Mouse (Mus musculus) hindbrain, embryonic 16.5 days (tissue): Measurements from ENCODE around the gene Ptpn1. TPM values are rescaled to one million over a fixed set of nuclear protein-coding genes. Genes with fewer than 3 reads are reported as not detected.

Experiments used
- ATAC-seq: fragments of 200-750 bp; cut with Nextera tagmentation; 2 replicates; pipeline ENCODE4 v1.8.0; 2017; ENCODE audit warnings: moderate TSS enrichment, moderate library complexity
- H3K27ac ChIP-seq: fragments of 300-500 bp; sonication (generic); 2 replicates; pipeline ENCODE4 v1.5.1; 2014; ENCODE audit warnings: low read depth, mild to moderate bottlenecking, control low read depth, low read length, moderate library complexity
- H3K27me3 ChIP-seq: fragments of 300-500 bp; sonication (generic); replicated peaks from 2 replicates; pipeline ENCODE4 v1.6.1; 2014; ENCODE audit warnings: low read length; ENCODE audit not compliant: control insufficient read depth, insufficient read depth
- H3K36me3 ChIP-seq: fragments of 300-500 bp; sonication (generic); 2 replicates; pipeline ENCODE4 v1.6.1; 2014; ENCODE audit warnings: mild to moderate bottlenecking, low read length, moderate library complexity, mixed read lengths; ENCODE audit not compliant: control insufficient read depth, insufficient read depth
- H3K4me1 ChIP-seq: fragments of 300-500 bp; sonication (generic); 2 replicates; pipeline ENCODE4 v1.6.1; 2014; ENCODE audit warnings: low read depth, low read length; ENCODE audit not compliant: control insufficient read depth, insufficient read depth
- H3K4me2 ChIP-seq: fragments of 300-500 bp; sonication (generic); 2 replicates; pipeline ENCODE4 v1.6.1; 2014; ENCODE audit warnings: mild to moderate bottlenecking, low read length, control low read depth, moderate library complexity
- H3K4me3 ChIP-seq: fragments of 300-500 bp; sonication (generic); 2 replicates; pipeline ENCODE4 v1.5.1; 2014; ENCODE audit warnings: mild to moderate bottlenecking, low read length, control low read depth, moderate library complexity
- H3K9ac ChIP-seq: fragments of 300-500 bp; sonication (generic); 2 replicates; pipeline ENCODE4 v1.6.1; 2014; ENCODE audit warnings: low read depth, mild to moderate bottlenecking, control low read depth, low read length, moderate library complexity
- H3K9me3 ChIP-seq: fragments of 300-500 bp; sonication (generic); 2 replicates; pipeline ENCODE4 v1.6.1; 2014; ENCODE audit warnings: mild to moderate bottlenecking, low read length, moderate library complexity; ENCODE audit not compliant: control insufficient read depth
- WGBS: fragments of 180-500 bp; shearing (Covaris S2); extraction: QIAGEN DNeasy Blood & Tissue Kit; methylation state at CpG from one replicate; pipeline ENCODE4 v1.1.7; 2014; 5-methylcytosine and 5-hydroxymethylcytosine counted together
- polyA plus RNA-seq: library from polyadenylated mRNA; unstranded; fragments of >200 nt; fragmentation: Nextera tagmentation; extraction: Ambion mirVana; gene quantifications from 2 replicates; pipeline ENCODE4 v1.2.1, GENCODE M21; 2015

Ptpn1 gene
- polyA plus RNA-seq, 1 experiment from 2014 or later = 64.8 TPM

DNA sequence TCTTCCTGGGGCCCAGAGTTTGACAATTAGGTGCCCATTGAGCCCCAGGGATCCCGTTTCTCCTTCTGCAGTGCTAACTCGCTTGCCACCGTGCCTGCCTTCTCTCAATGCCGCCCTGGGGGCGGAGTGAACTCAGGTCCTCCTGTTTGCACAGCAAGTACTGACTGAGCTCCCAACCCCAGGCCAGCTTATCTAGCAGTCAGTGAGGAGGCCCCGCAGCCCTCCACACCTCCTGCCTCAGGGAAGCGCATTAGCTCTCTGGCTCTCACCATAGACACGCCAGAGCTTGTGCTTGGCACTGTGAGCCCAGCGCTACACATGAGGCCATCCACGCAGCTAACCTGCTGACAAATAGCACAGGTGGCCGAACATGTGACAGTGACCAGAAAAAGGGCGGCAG, 55.8 kb downstream of the Ptpn1 start:
- Histone ChIP-seq H3K36me3 (no peaks in the 10 kb centered on the region), H3K9ac (no peak overlapping the region), H3K27me3 (no peaks in the 10 kb centered on the region; the same call in 1 of the 2 replicates), H3K4me3 (no peak overlapping the region), H3K4me2 (no peak overlapping the region), H3K27ac (no peak overlapping the region), H3K9me3 (no peaks in the 10 kb centered on the region), H3K4me1 (peaks cover 3% of the 10 kb centered on the region; the same call in 1 of the 2 replicates)
- ATAC-seq = no peak
- WGBS = 69% methylated on average over 12 of the region's 12 CpGs

- Histone ChIP-seq H3K27me3 (no peaks in the 10 kb centered on the region; the same call in 1 of the 2 replicates), H3K4me2 (no peak overlapping the region)
- peak; percentile 67; the same call in 1 of the 2 replicates for ATAC-seq
These were observed 57.5 kb downstream of the Ptpn1 start for GRCm38 (mm10) chr2:167989310-167989709.

GRCm38 (mm10) chr2:167993260-167993659, 61.4 kb downstream of the Ptpn1 start:
- Histone ChIP-seq H3K4me2 (no peak overlapping the region), H3K4me1 (peaks cover 3% of the 10 kb centered on the region; the same call in 1 of the 2 replicates), H3K4me3 (no peak overlapping the region), H3K27me3 (no peaks in the 10 kb centered on the region; the same call in 1 of the 2 replicates), H3K9ac (no peak overlapping the region), H3K36me3 (no peaks in the 10 kb centered on the region), H3K27ac (no peak overlapping the region), H3K9me3 (no peaks in the 10 kb centered on the region)
- 60% methylated on average over 13 of the region's 13 CpGs for WGBS
- ATAC-seq = no peak

More at GRCm38 (mm10) chr2:167989310-167989709, 57.5 kb downstream of the Ptpn1 start:
- Histone ChIP-seq H3K4me1 (peaks cover 3% of the 10 kb centered on the region; the same call in 1 of the 2 replicates), H3K36me3 (no peaks in the 10 kb centered on the region), H3K9ac (no peak overlapping the region), H3K27ac (no peak overlapping the region), H3K9me3 (no peaks in the 10 kb centered on the region), H3K4me3 (no peak overlapping the region)
- 49% methylated on average over 13 of the region's 14 CpGs for WGBS

- 66% methylated on average over 19 of the region's 19 CpGs for WGBS
- H3K27ac ChIP-seq = no peak overlapping the region
- H3K36me3 ChIP-seq = no peaks in the 10 kb centered on the region
- ATAC-seq = no peak
- no peak overlapping the region for H3K9ac ChIP-seq
- H3K4me3 ChIP-seq = no peak overlapping the region
- H3K4me1 ChIP-seq = no peaks in the 10 kb centered on the region
- no peak overlapping the region for H3K4me2 ChIP-seq
- H3K9me3 ChIP-seq = peaks cover 6% of the 10 kb centered on the region
- no peaks in the 10 kb centered on the region; the same call in 1 of the 2 replicates for H3K27me3 ChIP-seq
These were observed 64.2 kb downstream of the Ptpn1 start for GRCm38 (mm10) chr2:167995870-167996635.

GRCm38 (mm10) chr2:167996672-167997215, 64.9 kb downstream of the Ptpn1 start:
- Histone ChIP-seq H3K4me1 (no peaks in the 10 kb centered on the region), H3K27me3 (no peaks in the 10 kb centered on the region), H3K9me3 (peaks cover 6% of the 10 kb centered on the region), H3K27ac (no peak overlapping the region), H3K4me2 (no peak overlapping the region), H3K4me3 (no peak overlapping the region), H3K9ac (no peak overlapping the region), H3K36me3 (no peaks in the 10 kb centered on the region)
- WGBS = 58% methylated on average over 8 of the region's 8 CpGs
- ATAC-seq = no peak

GRCm38 (mm10) chr2:167997562-167997961, 65.7 kb downstream of the Ptpn1 start:
- H3K27ac ChIP-seq = no peak overlapping the region
- H3K27me3 ChIP-seq = no peaks in the 10 kb centered on the region
- 70% methylated on average over 3 of the region's 3 CpGs for WGBS
- H3K4me3 ChIP-seq = no peak overlapping the region
- no peaks in the 10 kb centered on the region for H3K36me3 ChIP-seq
- no peak for ATAC-seq
- peaks cover 6% of the 10 kb centered on the region for H3K9me3 ChIP-seq
- H3K9ac ChIP-seq = no peak overlapping the region
- H3K4me1 ChIP-seq = no peaks in the 10 kb centered on the region
- no peak overlapping the region for H3K4me2 ChIP-seq

- no peak overlapping the region for H3K9ac ChIP-seq
- no peaks in the 10 kb centered on the region for H3K27me3 ChIP-seq
- no peaks in the 10 kb centered on the region for H3K4me1 ChIP-seq
- no peak for ATAC-seq
- H3K4me2 ChIP-seq = no peak overlapping the region
- H3K36me3 ChIP-seq = no peaks in the 10 kb centered on the region
- H3K9me3 ChIP-seq = peaks cover 6% of the 10 kb centered on the region
- H3K4me3 ChIP-seq = no peak overlapping the region
- WGBS = 58% methylated on average over 3 of the region's 3 CpGs
- no peak overlapping the region for H3K27ac ChIP-seq
These were observed 67.4 kb downstream of the Ptpn1 start for GRCm38 (mm10) chr2:167999145-167999743.

GRCm38 (mm10) chr2:168002188-168002587, 70.3 kb downstream of the Ptpn1 start:
- WGBS = 55% methylated on average over 4 of the region's 4 CpGs
- H3K27ac ChIP-seq = no peak overlapping the region

GRCm38 (mm10) chr2:168002884-168003283, 71.0 kb downstream of the Ptpn1 start:
- ATAC-seq = no peak
- Histone ChIP-seq H3K9ac (no peak overlapping the region), H3K27me3 (no peaks in the 10 kb centered on the region), H3K4me2 (no peak overlapping the region), H3K9me3 (peaks cover 6% of the 10 kb centered on the region), H3K36me3 (no peaks in the 10 kb centered on the region), H3K4me1 (no peaks in the 10 kb centered on the region), H3K27ac (no peak overlapping the region), H3K4me3 (no peak overlapping the region)
- 50% methylated on average over 2 of the region's 2 CpGs for WGBS

More at GRCm38 (mm10) chr2:168002188-168002587, 70.3 kb downstream of the Ptpn1 start:
- no peak for ATAC-seq
- Histone ChIP-seq H3K4me2 (no peak overlapping the region), H3K4me3 (no peak overlapping the region), H3K9me3 (peaks cover 6% of the 10 kb centered on the region), H3K36me3 (no peaks in the 10 kb centered on the region), H3K4me1 (no peaks in the 10 kb centered on the region), H3K9ac (no peak overlapping the region), H3K27me3 (no peaks in the 10 kb centered on the region)
